Mouse (Mus musculus) ES-E14 (cell line): Measurements from ENCODE around the gene Eif2d. TPM values are rescaled to one million over a fixed set of nuclear protein-coding genes. Genes with fewer than 3 reads are reported as not detected.

Experiments
- DNase-seq: peaks from one replicate; pipeline ENCODE4 v3.0.0-alpha.2; 2013; ENCODE audit warnings: low read depth, low spot score
- H3K27ac ChIP-seq: 2 replicates; pipeline ENCODE4 v1.5.1; 2012; ENCODE audit warnings: low read depth, mild to moderate bottlenecking, low read length, moderate library complexity, mixed read lengths; ENCODE audit not compliant: poor library complexity, insufficient read depth, severe bottlenecking
- H3K36me3 ChIP-seq: 2 replicates; pipeline ENCODE4 v1.6.1; 2012; ENCODE audit warnings: mild to moderate bottlenecking, low read length, moderate library complexity, mixed read lengths; ENCODE audit not compliant: control insufficient read depth, poor library complexity, insufficient read depth, severe bottlenecking
- H3K4me1 ChIP-seq, 2 experiments: fragments of 150-350 bp in 1 of 2; sonication (generic) in 1 of 2; 2 replicates each; pipeline ENCODE4 v1.6.1; 2012; ENCODE audit warnings: low read length in 2 of 2, mild to moderate bottlenecking in 1 of 2, mixed read lengths in 1 of 2; ENCODE audit not compliant: control insufficient read depth in 2 of 2, insufficient read depth in 2 of 2, poor library complexity in 1 of 2
- H3K4me3 ChIP-seq, 2 experiments: fragments of 150-350 bp in 1 of 2; sonication (generic) in 1 of 2; 2 replicates each; pipeline ENCODE4 v1.5.1; 2012; ENCODE audit warnings: low read length in 2 of 2, low read depth in 1 of 2, mild to moderate bottlenecking in 1 of 2, mixed read lengths in 1 of 2; ENCODE audit not compliant: insufficient read depth in 1 of 2, poor library complexity in 1 of 2, severe bottlenecking in 1 of 2
- H3K9ac ChIP-seq: 2 replicates; pipeline ENCODE4 v1.6.1; 2012; ENCODE audit warnings: low read depth, mild to moderate bottlenecking, low read length, mixed read lengths; ENCODE audit not compliant: poor library complexity, insufficient read depth, severe bottlenecking
- H3K9me3 ChIP-seq: fragments of 150-350 bp; sonication (generic); 2 replicates; pipeline ENCODE4 v1.6.1; 2012; ENCODE audit warnings: low read depth, mild to moderate bottlenecking, low read length; ENCODE audit not compliant: control insufficient read depth, insufficient read depth
- CHD2 ChIP-seq: IDR thresholded peaks from 2 replicates; pipeline ENCODE4 v1.6.1; 2014; ENCODE audit warnings: mild to moderate bottlenecking, low read depth, low read length, inconsistent platforms
- HCFC1 ChIP-seq: IDR thresholded peaks from 2 replicates; pipeline ENCODE4 v1.6.1; 2012; ENCODE audit warnings: low read length, inconsistent platforms, borderline replicate concordance; ENCODE audit not compliant: insufficient read depth
- MAFK ChIP-seq: IDR thresholded peaks from 2 replicates; pipeline ENCODE4 v1.6.1; 2014; ENCODE audit warnings: mild to moderate bottlenecking, low read depth, low read length, inconsistent platforms; ENCODE audit not compliant: insufficient read depth
- ZC3H11A ChIP-seq: IDR thresholded peaks from 2 replicates; pipeline ENCODE4 v1.6.1; 2012; ENCODE audit warnings: low read depth, mild to moderate bottlenecking, inconsistent platforms, low read length, borderline replicate concordance
- ZNF384 ChIP-seq: IDR thresholded peaks from 2 replicates; pipeline ENCODE4 v1.6.1; 2012; ENCODE audit warnings: low read depth, low read length, inconsistent platforms
- in situ Hi-C, 2 experiments: fragments of 600-800 bp; cut with MboI; formaldehyde crosslinking; loops; one replicate each; pipeline ENCODE4 v1.15.1; 2025; ENCODE audit warnings: low sequenced_read_pairs in 2 of 2, inconsistent platforms in 1 of 2; ENCODE audit not compliant: unreplicated experiment in 2 of 2
- total RNA-seq: library from RNA; depleted of rRNA; stranded (reverse); fragments of 300-350 nt; gene quantifications from 2 replicates; pipeline ENCODE4 v1.2.3, GENCODE M21; 2012

Eif2d gene
- total RNA-seq, 1 experiment: 64.5 TPM

- Histone ChIP-seq H3K36me3 (no peaks in the 10 kb centered on the region), H3K9ac (no peak overlapping the region), H3K27ac (no peak overlapping the region), H3K4me3 (no peak overlapping the region), H3K4me1 (peaks cover 0 to 3% of the 10 kb centered on the region in 2 experiments; a peak in 1 of 4 replicates), H3K9me3 (no peaks in the 10 kb centered on the region)
- in situ Hi-C loops: loop anchor here in 1 of 2 experiments (5.0 kb wide), 1 partner anchor 150 kb away; no protein-coding TSS in a partner anchor
- no peak for DNase-seq
- TF ChIP-seq CHD2 (no peak), ZNF384 (no peak), HCFC1 (no peak), MAFK (no peak), ZC3H11A (no peak)
Observed at GRCm38 (mm10) chr1:131112576-131112975, 40.4 kb upstream of the Eif2d start.

GRCm38 (mm10) chr1:131115932-131116331, 37.0 kb upstream of the Eif2d start:
- Histone ChIP-seq H3K36me3 (no peaks in the 10 kb centered on the region), H3K27ac (no peak overlapping the region), H3K4me3 (no peak overlapping the region), H3K9me3 (no peaks in the 10 kb centered on the region), H3K4me1 (no peaks in the 10 kb centered on the region; a peak in 1 of 4 replicates), H3K9ac (no peak overlapping the region)
- DNase-seq: peak; percentile 66
- peak; percentile 86; the same call in 1 of the 2 replicates for TF ChIP-seq ZC3H11A
- no peak for TF ChIP-seq ZNF384
- TF ChIP-seq MAFK: no peak
- no peak for TF ChIP-seq HCFC1
- no peak for TF ChIP-seq CHD2
- in situ Hi-C loops: no loop called here

- H3K9ac ChIP-seq: peak overlapping the region; percentile 41; the same call in 1 of the 2 replicates
- H3K27ac ChIP-seq: no peak overlapping the region
- H3K36me3 ChIP-seq: no peaks in the 10 kb centered on the region
- H3K9me3 ChIP-seq: no peaks in the 10 kb centered on the region
- in situ Hi-C loops: no loop called here
- H3K4me1 ChIP-seq: no peaks in the 10 kb centered on the region; a peak in 1 of 4 replicates
- peak overlapping the region in 1 of 2 experiments; percentile 34; a peak in 2 of 4 replicates for H3K4me3 ChIP-seq
- TF ChIP-seq ZC3H11A (no peak), ZNF384 (no peak), MAFK (no peak), HCFC1 (no peak), CHD2 (no peak)
- no peak for DNase-seq
Observed at GRCm38 (mm10) chr1:131116430-131117011, 36.5 kb upstream of the Eif2d start.

- no peaks in the 10 kb centered on the region for H3K36me3 ChIP-seq
- no peak overlapping the region for H3K27ac ChIP-seq
- in situ Hi-C loops: no loop called here
Observed at GRCm38 (mm10) chr1:131118530-131118929, 34.5 kb upstream of the Eif2d start.

More at GRCm38 (mm10) chr1:131118530-131118929, 34.5 kb upstream of the Eif2d start:
- no peak for DNase-seq
- H3K4me3 ChIP-seq: no peak overlapping the region
- TF ChIP-seq MAFK (no peak), ZNF384 (peak; percentile 39; the same call in 1 of the 2 replicates), ZC3H11A (no peak)
- H3K4me1 ChIP-seq: no peaks in the 10 kb centered on the region; a peak in 1 of 4 replicates
- H3K9ac ChIP-seq: no peak overlapping the region
- no peaks in the 10 kb centered on the region for H3K9me3 ChIP-seq
